In the genomic region with DNA sequence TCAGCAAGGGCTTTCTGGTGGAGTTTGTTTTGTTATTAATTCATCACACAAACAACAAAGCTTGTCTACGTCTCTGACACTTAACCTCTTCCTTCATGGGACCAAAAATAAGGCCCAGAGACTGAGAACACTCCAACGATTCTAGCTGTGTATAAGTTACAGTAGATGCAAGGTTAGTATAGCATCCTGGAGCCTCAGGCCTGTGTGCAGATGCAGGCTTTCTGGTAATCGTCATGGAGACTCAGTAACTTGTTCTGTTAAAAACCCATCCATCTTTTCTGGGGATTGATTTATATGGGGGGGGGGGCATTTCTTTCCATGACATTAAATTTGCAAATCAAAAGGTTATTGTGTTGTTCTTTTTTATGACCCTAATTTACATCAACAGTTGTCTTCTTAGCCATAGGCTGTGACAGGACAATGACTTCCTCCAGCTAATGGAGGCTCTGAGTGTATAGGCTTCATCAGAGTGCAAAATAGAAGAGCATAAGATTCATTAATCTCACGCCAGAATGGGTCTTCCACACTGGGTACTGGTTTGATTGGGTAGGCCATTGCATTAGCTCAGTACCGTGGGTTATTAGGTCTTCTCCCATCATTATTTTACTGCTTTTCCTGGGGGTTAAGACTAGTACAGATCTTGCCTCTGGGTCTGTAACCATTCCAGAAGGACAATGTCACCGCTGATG, we compare ENCODE assay signal across 27 mouse cellular contexts. TPM values are rescaled to one million over a fixed set of nuclear protein-coding genes. Genes with fewer than 3 reads are reported as not detected.
"Had no signal": no experiment of that assay in that cellular context is flagged by ENCODE, and none has a peak within 500 bp of the region (broad histone marks: within the 10 kb centered on the region; RNA-seq: fewer than 3 reads in every experiment).

No protein-coding gene starts in this region.

- H3K9me3 ChIP-seq: heart, embryonic 13.5 days; heart, embryonic 15.5 days; hindbrain, embryonic 13.5 days; hindbrain, embryonic 15.5 days; intestine, embryonic 15.5 days; limb, embryonic 10.5 days; limb, embryonic 12.5 days had no signal

- ATAC-seq: inflammation-experienced regulatory T-cells, adult 6 months; intestine, embryonic 15.5 days; intestine, postnatal 0 days had no signal

- H3K4me3 ChIP-seq: heart, adult 2 months; heart, embryonic 13.5 days; heart, embryonic 15.5 days; hindbrain, embryonic 13.5 days; hindbrain, embryonic 15.5 days; intestine, embryonic 15.5 days; layer of hippocampus, adult 2 months; left cerebral cortex, adult 2 months; limb, embryonic 10.5 days; limb, embryonic 12.5 days had no signal

- H3K4me1 ChIP-seq: heart, embryonic 15.5 days; hindbrain, embryonic 15.5 days; intestine, embryonic 15.5 days had no signal

- H3K27me3 ChIP-seq: heart, embryonic 13.5 days; heart, embryonic 15.5 days; hindbrain, embryonic 13.5 days; hindbrain, embryonic 15.5 days; intestine, embryonic 15.5 days; limb, embryonic 12.5 days had no signal

- H3K4me2 ChIP-seq: heart, embryonic 11.5 days; heart, embryonic 13.5 days; heart, embryonic 15.5 days; hindbrain, embryonic 13.5 days; hindbrain, embryonic 15.5 days; intestine, embryonic 15.5 days; limb, embryonic 12.5 days had no signal

- H3K27ac ChIP-seq: heart, adult 2 months; heart, embryonic 13.5 days; heart, embryonic 15.5 days; hindbrain, embryonic 13.5 days; hindbrain, embryonic 15.5 days; intestine, embryonic 15.5 days; layer of hippocampus, adult 2 months; left cerebral cortex, adult 2 months; limb, embryonic 10.5 days; limb, embryonic 12.5 days had no signal

- DNase-seq: gastrocnemius, postnatal 14 days; gastrocnemius, postnatal 36 days; heart, adult 11 months; heart, adult 2 months; heart, postnatal 14 days; heart, postnatal 36 days; kidney, adult 18-20 months; kidney, adult 8-10 months; kidney, postnatal 10 days; kidney, postnatal 25 days; kidney, postnatal 4 days; liver had no signal

- H3K36me3 ChIP-seq: heart, embryonic 15.5 days; hindbrain, embryonic 13.5 days; hindbrain, embryonic 15.5 days; limb, embryonic 10.5 days; limb, embryonic 12.5 days had no signal

- H3K9ac ChIP-seq: heart, embryonic 13.5 days; heart, embryonic 15.5 days; hindbrain, embryonic 13.5 days; hindbrain, embryonic 15.5 days; intestine, embryonic 15.5 days; limb, embryonic 12.5 days had no signal

RNA-seq across cellular contexts. Expression of gene Cpb2, which starts 36.6 kb away (rescaled TPM):
- polyA plus RNA-seq: gonadal fat pad, adult 2 months; heart, adult 2 months; heart, postnatal 0 days; hindbrain, embryonic 13.5 days; hindbrain, embryonic 15.5 days; inflammation-experienced regulatory T-cells, adult 6 months; limb, embryonic 10.5 days; limb, embryonic 12.5 days; limb, embryonic 14.5 days had no signal
